Mouse (Mus musculus) ovary, adult 10 weeks (tissue): ENCODE data around the gene Tsfm. TPM values are rescaled to one million over a fixed set of nuclear protein-coding genes. Genes with fewer than 3 reads are reported as not detected.

Experiments
- polyA plus RNA-seq: library from polyadenylated mRNA; stranded (reverse); fragments of 350-450 nt; fragmentation: Illumina TruSeq; extraction: RNeasy Lipid Tissue Mini Kit (QIAGEN cat#74804); gene quantifications from one replicate; pipeline ENCODE4 v1.2.3, GENCODE M21; 2014

Gene Tsfm
- 6.6 TPM for polyA plus RNA-seq

GRCm38 (mm10) chr10:127030336-127031296, at the start of gene Tsfm:
Gene Tsfm, minus strand, starts transcription at chr10:127030840.

GRCm38 (mm10) chr10:127075080-127075479, 44.4 kb upstream of the Tsfm start, which contains the start of gene Agap2:
Gene Agap2, plus strand, starts transcription at chr10:127075284.

GRCm38 (mm10) chr10:127070190-127071121, 39.8 kb upstream of the Tsfm start, which contains the start of gene Tspan31:
Gene Tspan31, minus strand, starts transcription at chr10:127070264.

DNA sequence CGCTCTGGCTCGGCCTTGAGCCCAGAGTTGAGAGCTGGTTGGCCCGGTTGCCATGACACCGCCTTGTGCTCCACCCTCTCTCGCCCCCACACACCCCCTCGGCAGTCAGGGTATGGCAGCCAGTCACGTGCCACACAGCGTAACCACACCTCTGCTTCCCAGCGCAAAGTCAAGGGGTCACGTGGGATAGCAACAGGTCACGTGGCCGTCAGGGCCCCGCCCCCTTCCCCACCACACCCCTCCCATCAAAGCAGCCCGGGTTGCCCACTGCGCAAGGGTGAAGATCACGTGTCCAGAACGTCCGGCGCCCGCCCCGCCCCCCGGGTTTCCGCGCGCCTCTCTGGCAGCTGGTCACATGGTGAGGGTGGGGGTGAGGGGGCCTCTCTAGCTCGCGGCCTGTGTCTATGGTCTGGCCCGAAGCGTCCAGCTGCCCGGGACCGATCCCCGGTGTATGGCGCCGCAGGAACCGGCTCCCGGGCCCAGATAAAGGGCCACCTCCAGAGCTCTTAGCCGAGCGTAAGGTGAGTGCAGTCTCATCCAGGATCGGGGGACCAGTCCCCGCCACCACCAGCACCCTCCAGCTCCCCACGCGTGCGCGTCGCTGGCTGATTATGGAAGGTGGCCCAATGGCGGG, 32.7 kb upstream of the Tsfm start, which contains the start of gene Cdk4:
Gene Cdk4, plus strand, starts transcription at position 296 of the 634 bp plus-strand sequence.

DNA sequence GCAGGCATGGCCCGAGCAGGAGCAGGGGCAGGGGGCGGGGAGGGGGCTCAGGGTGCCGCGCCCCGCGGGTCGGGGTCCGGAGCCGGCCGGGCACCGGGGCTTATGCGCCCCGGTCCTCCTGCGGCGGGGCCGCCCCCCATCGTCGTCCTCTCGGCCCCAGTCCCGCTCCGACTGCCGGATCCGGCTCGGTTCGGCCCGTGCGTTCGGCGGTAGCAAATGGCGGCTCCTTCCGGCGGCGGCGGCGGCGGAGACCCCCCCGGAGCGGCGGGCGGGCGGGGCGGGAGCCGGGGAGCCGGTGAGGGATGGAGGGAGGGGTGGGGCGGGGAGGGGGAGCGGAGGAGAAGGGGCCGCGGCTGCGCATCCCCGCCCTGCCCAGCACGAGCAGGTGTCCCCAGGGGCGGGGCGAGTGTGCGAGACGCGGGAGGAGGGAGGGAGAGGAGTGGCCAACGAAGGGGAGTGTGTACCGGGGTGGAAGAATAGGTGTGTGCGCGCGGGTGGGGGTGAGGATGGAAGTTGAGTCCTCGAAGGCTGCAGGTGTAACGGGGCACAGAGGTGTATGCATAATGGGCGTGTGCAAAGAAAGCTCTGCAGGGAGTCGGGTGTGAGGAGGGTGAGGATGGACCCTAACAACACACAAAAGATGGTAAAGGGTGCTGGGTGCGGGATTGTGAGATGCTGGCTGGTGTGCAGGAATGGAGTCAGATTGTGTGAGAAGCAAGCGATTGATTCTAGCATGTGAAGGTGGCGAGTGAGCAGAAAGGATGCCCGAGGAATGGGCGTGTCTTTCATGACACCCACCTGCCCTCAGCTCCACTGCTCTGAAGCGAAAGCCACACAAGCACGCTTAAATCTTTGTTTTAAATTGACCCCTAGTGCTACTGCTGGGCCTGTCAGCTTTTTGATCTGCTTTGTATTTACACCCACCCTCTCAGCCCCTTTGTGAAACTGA, 29.6 kb upstream of the Tsfm start, which contains the start of gene March9:
Gene March9, minus strand, starts transcription at position 217 of the 949 bp plus-strand sequence.

GRCm38 (mm10) chr10:127047954-127048353, 17.3 kb upstream of the Tsfm start, which contains the start of gene Cyp27b1:
Gene Cyp27b1, plus strand, starts transcription at chr10:127048250.

DNA sequence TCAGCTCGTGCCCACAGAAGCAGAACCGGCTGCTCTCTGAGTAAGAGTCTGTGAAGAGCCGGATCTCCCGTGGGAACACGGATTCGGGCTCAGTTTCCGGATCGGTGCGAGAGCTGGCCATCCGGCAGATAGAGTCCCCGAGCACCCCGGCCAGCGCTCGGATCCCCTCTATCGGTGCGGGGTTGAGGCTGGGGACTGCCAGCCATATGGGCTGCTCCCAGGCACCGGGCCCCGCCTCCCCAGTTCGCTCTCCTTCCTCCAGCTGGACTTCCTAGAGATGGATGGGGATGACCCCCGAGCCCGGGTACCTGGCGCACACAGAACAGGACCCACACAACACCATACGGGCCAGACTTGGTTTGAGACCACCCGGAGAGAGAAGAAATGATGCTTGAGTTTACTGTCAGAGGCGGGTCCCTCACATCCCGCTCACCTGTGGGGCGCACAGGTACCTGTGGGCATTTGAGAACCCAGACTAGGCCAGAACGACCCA, 10.7 kb upstream of the Tsfm start, which contains the start of the genes Mettl1 and Eef1akmt3:
Gene Mettl1, plus strand, starts transcription at position 141 of the 493 bp plus-strand sequence.
Gene Eef1akmt3, minus strand, starts transcription at position 240 of the 493 bp plus-strand sequence.

DNA sequence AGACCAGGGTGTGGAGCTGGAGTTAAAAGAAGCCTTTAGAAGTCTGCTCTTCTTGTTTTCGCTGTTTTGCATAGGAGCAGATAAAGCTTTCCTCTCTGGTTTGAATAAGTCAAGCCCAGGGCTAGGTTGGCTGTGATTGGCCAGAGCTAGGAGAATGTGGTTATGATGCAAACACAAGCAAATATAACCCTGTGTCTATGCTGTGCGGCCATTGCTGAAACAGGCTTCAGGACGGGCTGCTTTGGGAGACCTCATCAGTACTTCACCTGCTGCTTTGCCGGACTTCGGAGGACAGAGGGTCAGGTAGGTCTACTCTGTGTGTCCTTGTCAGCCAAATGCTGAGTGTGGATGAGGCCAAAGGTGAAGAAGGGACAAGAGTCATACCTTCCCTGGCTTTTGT, 30.1 kb downstream of the Tsfm start, which contains the start of gene Avil:
Gene Avil, plus strand, starts transcription at position 181 of the 400 bp plus-strand sequence.

DNA sequence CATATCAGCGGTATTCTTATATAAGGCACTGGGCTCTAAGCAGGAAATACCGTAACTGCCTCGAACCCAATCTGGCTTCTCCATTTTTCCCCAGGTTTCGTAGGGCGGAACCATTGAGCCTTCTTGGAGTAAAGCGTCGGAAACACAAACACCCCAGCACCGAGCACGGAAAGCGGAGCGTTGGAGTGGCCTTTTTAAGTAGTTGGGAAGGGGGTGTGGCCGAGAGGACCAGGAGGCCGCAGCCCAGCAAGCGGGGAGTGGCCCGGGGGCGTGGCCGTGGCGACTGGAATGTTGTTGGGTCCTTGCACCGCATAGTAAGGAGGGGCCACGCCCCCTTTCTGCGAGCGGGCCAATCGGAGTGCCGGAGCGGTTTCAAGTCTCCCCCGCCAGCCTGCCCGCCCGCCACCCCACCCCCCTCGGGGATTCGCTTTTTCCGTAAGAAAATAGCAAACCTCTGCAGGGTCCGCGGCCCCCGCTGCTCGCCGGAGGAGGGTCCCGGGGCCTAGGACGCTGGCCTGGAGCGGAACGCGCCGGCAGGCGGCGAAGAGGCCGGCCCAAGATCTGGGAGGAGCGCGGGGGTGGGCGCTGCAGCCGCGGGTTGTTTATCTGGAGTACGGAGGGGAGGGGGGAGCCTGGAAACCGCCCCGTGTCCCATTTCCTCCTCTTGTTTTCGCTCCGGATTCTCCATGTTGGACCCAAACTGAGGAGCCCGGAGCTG, 52.2 kb downstream of the Tsfm start, which contains the start of gene Ctdsp2:
Gene Ctdsp2, plus strand, starts transcription at position 441 of the 718 bp plus-strand sequence.

Other genes with a start within 250 kb of the Tsfm start
- gene Atp23, start 129.5 kb downstream of the Tsfm start, polyA plus RNA-seq, result 5.4 TPM
- 49.7 TPM for gene Ctdsp2, start 52.1 kb downstream of the Tsfm start, polyA plus RNA-seq
- gene Avil, start 30.1 kb downstream of the Tsfm start, polyA plus RNA-seq, result not detected
- gene Mettl1, start 10.6 kb upstream of the Tsfm start, polyA plus RNA-seq, result 4.7 TPM
- 0.26 TPM for gene Eef1akmt3, start 10.7 kb upstream of the Tsfm start, polyA plus RNA-seq
- gene Cyp27b1, start 17.4 kb upstream of the Tsfm start, polyA plus RNA-seq, result not detected
- gene March9, start 29.3 kb upstream of the Tsfm start, polyA plus RNA-seq, result 3.0 TPM
- gene Cdk4, start 32.7 kb upstream of the Tsfm start, polyA plus RNA-seq, result 50.1 TPM
- gene Tspan31, start 39.4 kb upstream of the Tsfm start, polyA plus RNA-seq, result 60.6 TPM
- gene Agap2, start 44.4 kb upstream of the Tsfm start, polyA plus RNA-seq, result 0.23 TPM
- gene Os9, start 90.3 kb upstream of the Tsfm start, polyA plus RNA-seq, result 8.6 TPM
- 0.31 TPM for gene B4galnt1, start 134.4 kb upstream of the Tsfm start, polyA plus RNA-seq
- gene Slc26a10, start 149.8 kb upstream of the Tsfm start, polyA plus RNA-seq, result not detected
- gene Arhgef25, start 159.2 kb upstream of the Tsfm start, polyA plus RNA-seq, result 18.3 TPM
- gene Dtx3, start 164.9 kb upstream of the Tsfm start, polyA plus RNA-seq, result 2.9 TPM
- 11.7 TPM for gene Pip4k2c, start 180.7 kb upstream of the Tsfm start, polyA plus RNA-seq
- gene Kif5a, start 232.5 kb upstream of the Tsfm start, polyA plus RNA-seq, result 0.26 TPM
- 16.8 TPM for gene Dctn2, start 235.5 kb upstream of the Tsfm start, polyA plus RNA-seq